Mouse (Mus musculus): ENCODE data around the gene Il17d.

Il17d gene

DNA sequence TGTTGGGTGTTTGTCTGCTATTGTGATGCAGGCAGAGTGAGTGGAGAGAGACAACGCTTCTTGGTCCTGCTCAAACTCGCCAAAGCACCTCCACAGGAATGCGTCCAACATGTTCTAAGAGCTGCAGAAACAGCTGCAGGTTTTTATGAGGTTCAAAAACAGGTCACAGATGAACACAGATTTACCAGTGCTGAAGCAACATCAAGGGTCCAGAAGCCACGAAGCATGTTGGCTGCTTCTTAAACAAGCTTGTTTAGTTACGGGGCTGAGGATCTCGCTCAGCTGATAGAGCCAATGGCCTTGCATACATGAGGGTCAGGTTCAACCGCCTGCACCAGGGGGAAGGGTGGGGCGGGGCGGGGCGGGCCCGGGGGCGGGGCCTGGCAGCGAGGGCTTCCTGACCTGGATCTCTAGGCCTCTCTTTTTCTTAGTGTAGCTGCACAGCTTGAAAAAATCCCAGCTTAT is 22.0 kb downstream of the Il17d start:
- no peak for TF ChIP-seq GATA4 (IDR thresholded peaks at IDR 0.05; ENCODE audit: insufficient replicate concordance, low read length)

- TF ChIP-seq GATA4 (IDR thresholded peaks at IDR 0.05; ENCODE audit: insufficient replicate concordance, low read length) = no peak
Observed at GRCm38 (mm10) chr14:57547062-57547461, 22.5 kb downstream of the Il17d start.

GRCm38 (mm10) chr14:57552945-57553344 is 28.4 kb downstream of the Il17d start:
- TF ChIP-seq GATA4 (IDR thresholded peaks at IDR 0.05; ENCODE audit: insufficient replicate concordance, low read length) = no peak

DNA sequence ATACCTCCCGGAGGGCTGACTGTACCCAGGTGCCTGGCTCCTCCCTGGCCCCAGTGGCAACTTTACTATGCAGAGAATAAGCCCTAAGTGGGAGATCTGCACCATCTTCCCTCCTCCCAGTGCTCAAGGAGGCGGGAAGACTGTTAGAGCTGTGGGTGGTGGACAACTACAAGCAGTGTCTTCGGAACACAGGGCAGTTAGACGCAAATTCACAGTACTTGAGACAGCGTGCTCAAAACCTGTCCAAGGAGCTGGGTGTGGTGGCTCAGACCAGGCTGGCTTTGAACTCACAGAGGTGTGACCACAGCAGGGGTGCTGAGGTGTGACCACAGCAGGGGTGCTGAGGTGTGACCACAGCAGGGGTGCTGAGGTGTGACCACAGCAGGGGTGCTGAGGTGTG is 29.9 kb downstream of the Il17d start:
- no peak for TF ChIP-seq GATA4 (IDR thresholded peaks at IDR 0.05; ENCODE audit: insufficient replicate concordance, low read length)

DNA sequence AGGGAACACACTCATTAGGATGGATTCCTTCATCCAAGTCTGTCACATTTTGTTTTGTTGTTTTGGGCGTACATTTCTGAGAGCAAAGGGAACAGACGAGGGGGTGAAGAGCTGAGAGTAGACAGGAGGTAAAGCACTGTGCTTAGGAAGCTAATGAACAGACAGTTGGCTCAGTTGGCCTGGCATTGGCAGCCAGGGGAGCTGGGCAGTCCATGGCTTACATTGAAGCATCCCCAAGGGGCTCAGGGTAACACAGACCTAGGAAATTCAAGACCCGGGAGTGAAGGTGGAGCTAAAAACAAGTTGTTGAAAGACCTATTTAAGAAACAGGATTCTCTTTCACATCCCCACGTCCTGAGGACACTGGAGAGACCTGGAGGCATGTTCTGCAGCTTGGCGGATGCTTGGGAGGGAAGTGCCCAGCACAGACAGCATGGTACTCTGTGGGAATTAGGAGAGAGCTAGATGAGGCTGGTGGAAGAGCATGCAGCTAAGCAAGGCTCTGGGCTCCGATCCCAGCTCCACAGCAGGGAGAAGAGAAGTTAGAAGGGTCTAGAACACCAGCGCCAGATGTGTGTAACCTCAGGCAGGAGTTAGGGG is 31.0 kb downstream of the Il17d start:
- no peak for TF ChIP-seq GATA4 (IDR thresholded peaks at IDR 0.05; ENCODE audit: insufficient replicate concordance, low read length)

DNA sequence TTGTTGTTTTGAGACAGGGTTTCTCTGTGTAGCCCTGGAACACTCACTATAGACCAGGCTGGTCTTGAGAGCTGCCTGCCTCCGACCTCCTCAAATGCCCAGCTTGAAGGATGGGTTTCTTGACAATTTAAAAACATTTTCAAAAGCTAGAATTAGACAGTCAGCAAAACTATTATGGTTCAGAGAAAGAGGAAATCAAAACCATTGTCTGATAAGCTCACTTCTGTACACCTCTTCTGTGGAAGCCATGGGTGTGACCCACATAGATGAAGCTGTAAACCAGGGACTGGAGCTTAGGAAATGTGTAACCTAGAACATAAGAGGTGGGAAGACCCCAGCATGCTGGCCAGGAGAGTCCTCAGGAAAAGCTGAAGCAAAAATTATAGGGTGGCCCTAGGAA is 32.3 kb downstream of the Il17d start:
- TF ChIP-seq GATA4 (IDR thresholded peaks at IDR 0.05; ENCODE audit: insufficient replicate concordance, low read length) = no peak

- TF ChIP-seq GATA4 (IDR thresholded peaks at IDR 0.05; ENCODE audit: insufficient replicate concordance, low read length) = no peak
Observed at GRCm38 (mm10) chr14:57565626-57566025, 41.0 kb downstream of the Il17d start.

DNA sequence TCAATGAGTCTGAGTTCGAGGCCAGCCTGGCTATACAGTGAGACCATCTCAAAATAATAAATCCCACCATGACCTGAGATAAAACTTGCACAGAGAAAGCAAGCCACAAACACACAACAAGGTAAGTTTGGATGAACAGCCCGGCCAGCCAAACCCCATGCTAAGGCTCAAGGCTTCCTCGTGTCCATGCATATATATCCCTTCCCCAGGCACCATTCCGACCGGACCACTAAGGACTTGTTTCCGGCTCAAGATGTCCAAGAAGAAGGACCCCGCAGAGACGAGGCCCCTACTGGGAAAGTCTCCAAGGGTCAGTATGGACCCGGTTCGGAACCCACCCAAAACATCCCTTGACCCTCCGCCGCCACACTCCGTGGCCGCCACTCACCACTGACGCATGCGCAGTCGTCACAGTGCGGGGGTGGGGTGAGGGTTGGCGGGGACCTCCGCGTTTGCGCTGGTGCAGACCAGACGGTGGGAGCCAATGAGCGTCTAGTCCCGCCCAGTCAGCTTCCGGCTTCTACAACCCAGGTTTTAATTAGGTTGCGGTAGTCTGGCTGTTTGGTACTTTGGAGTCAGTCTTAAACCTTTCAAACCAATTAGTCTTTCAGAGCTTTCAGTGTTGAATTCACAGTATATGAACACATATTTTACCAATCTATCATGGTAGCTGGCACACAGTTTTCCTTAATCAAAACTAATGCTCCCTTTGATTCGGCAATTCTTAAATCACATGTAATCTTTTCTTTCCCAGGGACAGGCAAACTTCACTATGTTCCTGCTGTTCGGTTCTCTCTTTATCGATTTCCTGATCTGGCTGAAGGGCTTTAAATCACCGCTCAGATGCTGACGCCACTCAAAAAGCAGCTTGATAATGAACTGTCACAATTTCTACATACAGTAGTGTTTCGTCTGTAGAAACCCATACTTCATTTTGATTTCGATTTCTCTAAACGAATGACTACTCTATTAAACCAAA is 46.9 kb downstream of the Il17d start, which contains the start of gene Eef1akmt1:
Eef1akmt1 (minus strand) TSS at position 458 of the 979 bp plus-strand sequence.
- TF ChIP-seq GATA4 (IDR thresholded peaks at IDR 0.05; ENCODE audit: insufficient replicate concordance, low read length) = no peak; the same call in 1 of the 2 replicates

DNA sequence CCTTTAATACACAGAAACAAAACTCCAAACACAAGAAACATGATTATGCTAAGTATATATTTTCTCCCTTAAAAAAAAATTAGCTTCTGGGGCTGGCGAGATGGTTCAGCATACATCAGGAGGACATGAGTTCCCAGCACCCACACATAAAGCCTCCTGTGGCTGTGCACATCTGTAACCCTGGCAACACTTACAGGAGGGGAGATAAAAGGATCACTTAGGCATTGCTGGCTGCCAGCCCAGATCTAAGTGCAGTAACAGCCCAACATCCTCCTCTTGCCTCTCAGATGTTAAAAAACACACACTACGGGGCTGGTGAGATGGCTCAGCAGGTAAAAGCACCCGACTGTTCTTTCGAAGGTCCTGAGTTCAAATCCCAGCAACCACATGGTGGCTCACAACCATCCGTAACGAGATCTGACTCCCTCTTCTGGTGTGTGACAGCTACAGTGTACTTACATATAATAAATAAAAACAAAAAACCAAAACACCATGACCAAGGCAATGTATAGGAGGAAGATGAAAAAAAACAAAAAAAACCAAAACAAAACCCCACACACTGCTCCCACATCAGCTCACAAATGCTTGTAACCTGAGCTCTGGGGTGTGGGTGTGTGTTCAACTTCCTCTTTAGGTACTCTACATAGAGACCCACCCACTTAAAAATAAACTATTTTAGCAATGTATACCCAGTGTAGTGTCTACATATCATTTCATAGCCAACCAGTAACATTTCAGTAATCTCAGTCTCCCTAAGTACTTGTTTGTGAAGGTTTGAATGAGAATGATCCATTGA is 50.4 kb downstream of the Il17d start:
- TF ChIP-seq GATA4 (IDR thresholded peaks at IDR 0.05; ENCODE audit: insufficient replicate concordance, low read length) = no peak

DNA sequence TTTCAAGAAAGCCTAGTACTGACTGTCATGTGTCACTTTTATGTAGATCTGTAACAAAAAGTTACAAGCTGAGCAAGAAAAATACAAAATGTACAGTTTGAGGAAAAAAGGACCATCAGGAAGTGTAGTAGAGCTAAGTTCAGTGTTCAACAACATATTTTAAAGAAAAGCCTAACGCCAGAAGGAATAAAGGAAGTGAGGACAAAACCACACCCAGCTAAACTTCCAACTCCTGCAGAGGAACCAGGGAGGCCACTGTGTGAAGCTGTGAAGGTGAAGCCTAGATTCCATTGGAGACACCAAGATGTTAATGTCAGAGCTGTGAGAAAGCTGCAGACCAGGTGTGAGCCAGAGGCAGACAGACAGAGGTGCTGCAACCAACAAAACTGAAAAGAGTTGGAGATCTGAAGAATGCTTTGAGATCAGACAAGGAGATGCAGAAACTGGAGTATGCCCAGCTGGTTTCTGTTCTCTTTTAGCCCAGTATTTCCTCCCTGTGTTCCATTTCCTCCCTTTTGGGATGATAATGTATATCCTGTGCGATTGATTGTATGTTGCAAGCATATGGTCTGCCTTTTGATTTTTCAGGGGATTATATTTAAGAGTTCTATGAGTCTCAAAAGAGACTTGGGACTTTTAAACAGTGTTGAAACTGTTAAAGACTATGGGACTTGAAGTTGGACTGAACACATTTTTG is 51.9 kb downstream of the Il17d start:
- TF ChIP-seq GATA4 (IDR thresholded peaks at IDR 0.05; ENCODE audit: insufficient replicate concordance, low read length) = no peak

- no peak for TF ChIP-seq GATA4 (IDR thresholded peaks at IDR 0.05; ENCODE audit: insufficient replicate concordance, low read length)
Observed at GRCm38 (mm10) chr14:57591830-57592229, 67.3 kb downstream of the Il17d start.
